Mouse (Mus musculus) olfactory bulb, adult 2 months (tissue): ENCODE data around the gene Ntn1.

ENCODE experiments used
- CTCF ChIP-seq: fragments of 200-500 bp; IDR thresholded peaks from 2 replicates; pipeline ENCODE4 v1.5.1; 2012; ENCODE audit warnings: low read depth, mild to moderate bottlenecking, low read length, moderate library complexity; ENCODE audit not compliant: insufficient read depth
- POLR2A ChIP-seq: fragments of 200-500 bp; IDR thresholded peaks from 2 replicates; pipeline ENCODE4 v1.6.1; 2012; ENCODE audit warnings: mild to moderate bottlenecking, low read depth, low read length, moderate library complexity; ENCODE audit not compliant: insufficient read depth

- TF ChIP-seq CTCF (no peak), POLR2A (no peak)
Measured at GRCm38 (mm10) chr11:68253531-68253930, 147.1 kb downstream of the Ntn1 start.
